Mouse (Mus musculus) heart, adult 2 months (tissue): ENCODE data around the gene Akap6.

Experiments used
- EP300 ChIP-seq: fragments of 200-500 bp; IDR thresholded peaks from 2 replicates; pipeline ENCODE4 v1.6.1; 2011; ENCODE audit warnings: low read depth, low read length, control low read depth; ENCODE audit not compliant: insufficient read depth
- POLR2A ChIP-seq: fragments of 200-500 bp; IDR thresholded peaks from 2 replicates; pipeline ENCODE4 v1.6.1; 2011; ENCODE audit warnings: mild to moderate bottlenecking, low read depth, low read length, control low read depth; ENCODE audit not compliant: insufficient read depth

DNA sequence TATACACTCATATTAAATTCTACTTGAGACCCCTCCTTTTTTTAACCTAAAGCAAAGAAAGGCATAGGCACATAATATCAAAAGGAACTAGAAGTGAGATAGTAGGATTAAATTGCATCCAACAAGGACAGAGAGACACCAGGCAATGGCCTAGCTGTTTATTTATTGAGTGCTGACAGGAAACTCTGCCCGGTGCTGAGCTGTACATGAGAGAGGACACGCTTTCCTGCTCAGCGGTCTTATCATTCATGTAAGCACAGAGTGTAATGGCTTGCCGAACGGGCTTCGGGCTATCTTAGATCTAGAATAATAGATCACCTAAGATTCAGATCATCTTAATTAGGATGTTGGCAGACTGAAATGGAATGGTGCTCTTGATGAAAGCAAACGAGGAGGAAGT is 245.1 kb downstream of the Akap6 start:
- TF ChIP-seq POLR2A (no peak), EP300 (no peak)
